Mouse (Mus musculus) liver, embryonic 14.5 days (tissue): ENCODE data around the gene Mtmr10. TPM values are rescaled to one million over a fixed set of nuclear protein-coding genes. Genes with fewer than 3 reads are reported as not detected.
A peak's percentile ranks its signal among the peaks of the same experiment; 100 is the strongest.

Experiments
- ATAC-seq: fragments of 200-750 bp; cut with Nextera tagmentation; 2 replicates; pipeline ENCODE4 v1.8.0; 2017; ENCODE audit warnings: moderate number of reproducible peaks, mild to moderate bottlenecking, moderate library complexity; ENCODE audit not compliant: insufficient read depth
- DNase-seq, 3 experiments: peaks; one replicate each; pipeline ENCODE4 v3.0.0-alpha.2; 2012 to 2013; ENCODE audit warnings: low read depth in 3 of 3, low spot score in 3 of 3
- H3K27ac ChIP-seq: fragments of 300-500 bp; sonication (generic); 2 replicates; pipeline ENCODE4 v1.5.1; 2014; ENCODE audit warnings: moderate library complexity, mild to moderate bottlenecking, control low read depth, inconsistent platforms
- H3K27me3 ChIP-seq: fragments of 300-500 bp; sonication (generic); 2 replicates; pipeline ENCODE4 v1.6.1; 2014; ENCODE audit warnings: mild to moderate bottlenecking, low read length, moderate library complexity; ENCODE audit not compliant: control insufficient read depth, insufficient read depth
- H3K36me3 ChIP-seq: fragments of 300-500 bp; sonication (generic); replicated peaks from 2 replicates; pipeline ENCODE4 v1.6.1; 2014; ENCODE audit warnings: low read depth; ENCODE audit not compliant: control insufficient read depth, insufficient read depth
- H3K4me1 ChIP-seq, 2 experiments: fragments of 200-500 bp in 1 of 2; fragments of 300-500 bp in 1 of 2; sonication (generic) in 1 of 2; replicated peaks; 2 replicates each; pipeline ENCODE4 v1.6.1; 2012 to 2014; ENCODE audit warnings: antibody characterized with exemption in 1 of 2, inconsistent platforms in 1 of 2, low read length in 1 of 2; ENCODE audit not compliant: control insufficient read depth in 2 of 2, insufficient read depth in 2 of 2
- H3K4me2 ChIP-seq: fragments of 300-500 bp; sonication (generic); 2 replicates; pipeline ENCODE4 v1.6.1; 2014; ENCODE audit warnings: low read depth, mild to moderate bottlenecking, control low read depth, moderate library complexity
- H3K4me3 ChIP-seq, 2 experiments: fragments of 200-500 bp in 1 of 2; fragments of 300-500 bp in 1 of 2; sonication (generic) in 1 of 2; 2 replicates each; pipeline ENCODE4 v1.5.1; 2012 to 2014; ENCODE audit warnings: low read depth in 2 of 2, low read length in 2 of 2, mild to moderate bottlenecking in 2 of 2, control low read depth in 1 of 2, inconsistent platforms in 1 of 2, moderate library complexity in 1 of 2; ENCODE audit not compliant: insufficient read depth in 1 of 2
- H3K9ac ChIP-seq: fragments of 300-500 bp; sonication (generic); replicated peaks from 2 replicates; pipeline ENCODE4 v1.6.1; 2014; ENCODE audit warnings: mild to moderate bottlenecking, control low read depth, moderate library complexity
- H3K9me3 ChIP-seq: fragments of 300-500 bp; sonication (generic); 2 replicates; pipeline ENCODE4 v1.6.1; 2016; ENCODE audit warnings: low read length, mixed read lengths; ENCODE audit not compliant: control insufficient read depth
- CTCF ChIP-seq: IDR thresholded peaks from 2 replicates; pipeline ENCODE4 v1.5.1; 2016; ENCODE audit warnings: antibody characterized with exemption, low read depth, control low read depth
- EP300 ChIP-seq: IDR thresholded peaks from 2 replicates; pipeline ENCODE4 v1.6.1; 2016; ENCODE audit warnings: antibody characterized with exemption, low read depth
- WGBS: fragments of 180-500 bp; shearing (Covaris S2); extraction: QIAGEN DNeasy Blood & Tissue Kit; methylation state at CpG from one replicate; pipeline ENCODE4 v1.1.7; 2014; ENCODE audit not compliant: insufficient replicate concordance; 5-methylcytosine and 5-hydroxymethylcytosine counted together
- polyA plus RNA-seq, 2 experiments: library from polyadenylated mRNA; depleted of rRNA in 1 of 2; stranded (reverse) in 1 of 2; unstranded in 1 of 2; fragments of >200 nt; fragmentation: Nextera tagmentation in 1 of 2; extraction: Ambion mirVana in 1 of 2; gene quantifications; 2 replicates each; pipeline versions ENCODE4 v1.2.1 to v1.2.3; 2012 to 2014

Mtmr10 gene
- polyA plus RNA-seq, 2 experiments: 1.4 to 2.4 TPM

DNA sequence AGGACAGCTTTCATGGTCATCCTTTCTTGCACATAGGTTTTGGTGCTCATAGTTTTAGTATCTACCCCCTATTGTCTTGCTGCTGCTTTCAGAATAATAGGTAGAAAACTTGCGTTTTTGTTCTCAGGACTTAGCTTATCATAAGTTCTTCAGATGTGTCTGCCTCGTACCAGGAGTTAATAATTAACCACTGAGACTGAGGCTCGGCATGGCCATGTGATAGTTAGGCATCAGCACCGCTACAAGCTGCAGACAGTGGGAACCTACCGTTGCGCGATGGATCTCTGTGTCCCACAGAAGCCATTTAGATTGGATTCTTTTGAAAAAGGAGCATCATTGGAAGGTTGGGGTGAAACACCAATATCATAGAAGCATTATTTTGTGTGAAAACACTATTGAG lies 25.4 kb downstream of the Mtmr10 start:
- TF ChIP-seq EP300 (no peak), CTCF (no peak)
- Histone ChIP-seq H3K27me3 (no peaks in the 10 kb centered on the region), H3K36me3 (no peaks in the 10 kb centered on the region; the same call in 1 of the 2 replicates), H3K4me3 (no peak overlapping the region), H3K9ac (no peak overlapping the region), H3K27ac (no peak overlapping the region), H3K9me3 (no peaks in the 10 kb centered on the region), H3K4me1 (no peaks in the 10 kb centered on the region), H3K4me2 (no peak overlapping the region)
- WGBS: 74% methylated on average over 7 of the region's 7 CpGs
- ATAC-seq (no peak), DNase-seq (no peak)

DNA sequence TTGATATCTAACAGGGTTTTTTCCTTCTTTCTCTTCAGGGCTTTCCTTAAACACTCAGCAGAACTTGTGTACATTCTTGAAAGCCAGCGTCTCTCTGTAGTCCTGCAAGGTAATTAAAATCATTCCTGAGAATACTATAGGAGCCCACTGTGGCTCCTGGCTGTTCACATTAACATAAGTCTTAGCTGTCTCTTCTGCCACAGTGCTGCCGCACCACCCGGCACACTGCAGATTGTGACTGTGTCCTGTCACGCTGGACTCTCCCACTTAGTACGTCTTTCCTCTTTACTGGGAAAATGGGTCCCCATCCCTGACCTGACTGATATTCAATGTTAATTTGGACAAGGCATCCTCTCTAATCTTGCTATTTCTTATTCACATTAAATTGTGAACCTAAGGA lies 33.7 kb downstream of the Mtmr10 start:
- WGBS: 86% methylated on average over 5 of the region's 5 CpGs
- Histone ChIP-seq H3K27me3 (no peaks in the 10 kb centered on the region), H3K36me3 (no peaks in the 10 kb centered on the region), H3K4me2 (no peak overlapping the region), H3K9me3 (no peaks in the 10 kb centered on the region), H3K27ac (no peak overlapping the region), H3K4me1 (no peaks in the 10 kb centered on the region), H3K9ac (no peak overlapping the region), H3K4me3 (no peak overlapping the region)
- ATAC-seq (no peak), DNase-seq (no peak)
- no peak for TF ChIP-seq EP300
- TF ChIP-seq CTCF: no peak

- Histone ChIP-seq H3K4me2 (no peak overlapping the region), H3K36me3 (no peaks in the 10 kb centered on the region), H3K9me3 (no peaks in the 10 kb centered on the region), H3K27ac (no peak overlapping the region), H3K9ac (no peak overlapping the region), H3K4me3 (no peak overlapping the region), H3K27me3 (no peaks in the 10 kb centered on the region), H3K4me1 (no peaks in the 10 kb centered on the region)
- TF ChIP-seq CTCF: no peak
- no peak for TF ChIP-seq EP300
- DNase-seq: no peak
- WGBS: 75% methylated on average over 4 of the region's 4 CpGs
- ATAC-seq: no peak
Measured at GRCm38 (mm10) chr7:64321658-64322057, 34.2 kb downstream of the Mtmr10 start.

DNA sequence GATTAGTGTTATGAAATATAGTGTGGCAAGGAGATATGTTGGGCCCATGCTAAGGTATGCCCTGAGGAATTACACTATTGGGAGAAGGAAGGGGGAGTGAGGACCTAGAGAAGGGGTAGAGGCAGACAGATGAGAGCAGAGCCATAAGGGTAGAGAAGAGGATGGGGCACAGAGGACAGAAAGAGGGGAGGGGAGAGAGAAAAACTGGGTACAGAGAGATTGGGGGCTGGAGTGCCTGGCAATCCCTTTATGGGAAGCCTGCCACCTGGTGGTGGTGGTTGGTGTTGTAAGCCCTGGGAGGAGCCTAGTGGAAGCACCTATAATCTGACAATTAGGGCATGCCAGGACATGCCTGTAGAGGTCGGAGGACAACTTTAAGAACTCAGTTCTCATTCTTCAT lies 39.4 kb downstream of the Mtmr10 start:
- 7% methylated on average over 1 of the region's 1 CpGs for WGBS
- H3K27ac ChIP-seq: no peak overlapping the region
- no peak overlapping the region for H3K4me2 ChIP-seq
- ATAC-seq (peak; percentile 64; the same call in 1 of the 2 replicates), DNase-seq (peak; percentile 38 to 45 (median 43))
- no peaks in the 10 kb centered on the region for H3K27me3 ChIP-seq
- no peak overlapping the region for H3K9ac ChIP-seq
- no peaks in the 10 kb centered on the region for H3K36me3 ChIP-seq
- no peak for TF ChIP-seq EP300
- TF ChIP-seq CTCF: peak; percentile 89
- H3K4me1 ChIP-seq: no peaks in the 10 kb centered on the region
- no peaks in the 10 kb centered on the region for H3K9me3 ChIP-seq
- H3K4me3 ChIP-seq: no peak overlapping the region

DNA sequence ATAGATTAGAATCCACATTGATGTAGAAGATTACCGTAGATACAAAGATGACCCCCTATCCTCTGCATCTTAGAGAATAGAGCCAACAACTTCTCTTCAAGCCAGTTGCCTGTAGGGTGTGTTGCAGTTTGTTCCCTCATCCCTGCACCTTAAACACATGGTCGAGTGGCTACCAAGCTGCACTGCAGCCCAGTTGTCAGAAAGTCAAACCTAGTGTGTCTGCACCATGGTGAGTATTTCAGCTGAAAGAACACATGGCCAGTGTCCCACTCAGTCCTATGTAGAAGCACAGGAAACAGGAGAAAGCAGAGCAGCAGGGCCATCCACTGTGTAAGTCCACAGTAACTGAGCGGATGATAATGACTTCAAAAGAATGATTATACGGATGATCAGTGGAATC lies 40.0 kb downstream of the Mtmr10 start:
- no peaks in the 10 kb centered on the region for H3K9me3 ChIP-seq
- H3K9ac ChIP-seq: no peak overlapping the region
- 73% methylated on average over 4 of the region's 4 CpGs for WGBS
- no peak overlapping the region for H3K4me3 ChIP-seq
- H3K4me2 ChIP-seq: no peak overlapping the region
- TF ChIP-seq CTCF: no peak
- no peak for TF ChIP-seq EP300
- ATAC-seq: no peak
- no peaks in the 10 kb centered on the region for H3K27me3 ChIP-seq
- no peaks in the 10 kb centered on the region for H3K36me3 ChIP-seq
- H3K4me1 ChIP-seq: no peaks in the 10 kb centered on the region
- no peak overlapping the region for H3K27ac ChIP-seq
- no peak for DNase-seq

DNA sequence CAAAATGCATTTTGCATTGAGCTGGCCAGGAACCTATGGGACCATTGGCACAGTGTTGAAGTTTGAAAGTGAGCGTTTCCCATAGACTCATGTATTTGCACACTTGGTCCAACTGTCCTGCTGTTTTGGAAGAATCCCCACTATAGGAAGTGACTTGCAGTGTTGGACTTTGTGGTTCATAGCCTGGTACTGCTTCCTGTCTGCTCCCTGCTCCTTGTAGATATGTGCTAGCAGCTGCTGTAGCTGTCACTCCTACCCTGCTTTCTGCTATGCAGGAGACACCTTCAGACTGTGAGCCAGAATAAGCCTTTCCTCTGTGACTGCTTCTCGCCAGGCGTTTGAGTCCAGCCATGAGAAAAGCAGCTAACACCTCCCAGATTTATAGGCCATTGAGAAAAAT lies 43.9 kb downstream of the Mtmr10 start:
- no peaks in the 10 kb centered on the region for H3K36me3 ChIP-seq
- no peak overlapping the region for H3K27ac ChIP-seq
- no peaks in the 10 kb centered on the region for H3K27me3 ChIP-seq
- DNase-seq: no peak
- H3K4me2 ChIP-seq: no peak overlapping the region
- TF ChIP-seq EP300 (no peak), CTCF (no peak)
- no peaks in the 10 kb centered on the region for H3K9me3 ChIP-seq
- H3K4me1 ChIP-seq: no peaks in the 10 kb centered on the region
- H3K9ac ChIP-seq: no peak overlapping the region
- no peak overlapping the region for H3K4me3 ChIP-seq
- 65% methylated on average over 3 of the region's 3 CpGs for WGBS
- ATAC-seq: no peak
